Mouse (Mus musculus): ENCODE measurements around the gene Tchp.
A peak's percentile ranks its signal among the peaks of the same experiment; 100 is the strongest.

The Tchp gene

DNA sequence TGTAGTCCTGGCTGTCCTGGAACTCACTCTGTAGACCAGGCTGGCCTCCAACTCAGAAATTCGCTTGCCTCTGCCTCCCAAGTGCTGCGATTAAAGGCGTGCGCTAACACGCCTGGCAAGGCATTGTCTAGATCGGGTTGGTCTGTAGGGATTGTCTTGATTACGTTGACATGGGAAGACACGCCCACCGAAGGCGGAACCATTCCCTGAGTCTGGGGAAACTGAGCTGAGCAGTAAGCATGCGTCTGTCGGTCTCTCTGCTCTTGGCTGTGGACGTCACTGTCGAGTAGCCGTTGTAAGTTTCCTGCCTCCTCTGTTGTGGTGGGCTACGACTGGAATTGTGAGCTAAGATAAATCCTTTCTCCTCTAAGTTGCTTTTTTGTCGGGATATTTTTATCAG is 10.6 kb upstream of the Tchp start:
- DNase-seq (ENCODE audit: low spot score), result no peak

DNA sequence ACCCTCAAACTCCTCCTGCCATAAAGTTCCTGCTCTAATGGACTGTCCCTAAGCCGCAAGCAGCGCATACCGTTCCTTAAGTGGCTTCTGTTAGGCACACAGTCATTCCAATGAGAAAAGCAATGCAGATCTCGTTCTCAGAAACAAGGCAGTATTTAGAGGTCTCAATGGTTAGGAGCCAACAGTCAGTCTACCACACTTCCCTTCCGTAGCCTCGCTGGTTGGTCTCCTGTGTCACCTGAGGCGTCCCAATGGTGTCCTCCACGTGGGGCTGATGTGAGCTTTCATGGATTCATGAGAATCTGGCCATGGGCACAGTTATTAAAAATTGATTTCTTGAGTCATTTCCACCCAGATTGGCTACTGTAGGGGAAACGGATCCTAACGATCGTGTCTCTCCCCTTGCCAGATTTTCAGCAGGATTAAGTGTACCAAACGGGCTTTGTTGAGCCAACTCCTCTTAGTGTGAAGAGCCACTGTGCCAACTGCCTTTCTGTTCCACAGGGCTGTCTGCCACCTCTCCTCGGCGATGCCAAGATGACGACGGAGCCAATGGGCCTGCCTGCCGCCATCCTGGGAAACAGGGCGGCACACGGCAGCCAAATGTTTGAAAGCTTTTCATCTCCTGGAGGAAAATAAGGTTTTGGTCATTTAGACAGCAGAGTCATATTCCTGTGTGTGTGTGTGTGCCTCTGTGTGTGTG is 9.4 kb upstream of the Tchp start:
- DNase-seq (ENCODE audit: low spot score), result no peak

DNA sequence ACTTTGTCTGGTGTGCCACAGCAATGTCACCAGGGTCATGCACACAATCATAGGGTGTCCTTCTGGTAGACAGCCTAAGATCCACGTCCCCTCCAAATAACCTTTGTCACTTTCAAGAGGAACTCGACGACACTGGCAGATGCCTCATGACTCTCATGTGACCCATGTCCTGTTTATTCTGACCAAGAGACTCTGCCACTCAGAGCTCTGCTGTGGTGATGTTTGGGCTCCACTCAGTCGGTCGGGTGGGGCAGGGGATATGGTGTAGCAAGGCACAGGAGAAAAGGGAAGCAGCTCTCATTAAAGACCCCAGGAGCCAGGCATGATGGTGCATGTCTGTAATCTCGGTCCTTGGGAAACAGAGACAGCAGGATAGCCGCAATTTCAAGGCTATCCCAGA is 8.5 kb upstream of the Tchp start:
- no peak for DNase-seq (ENCODE audit: low spot score)

DNA sequence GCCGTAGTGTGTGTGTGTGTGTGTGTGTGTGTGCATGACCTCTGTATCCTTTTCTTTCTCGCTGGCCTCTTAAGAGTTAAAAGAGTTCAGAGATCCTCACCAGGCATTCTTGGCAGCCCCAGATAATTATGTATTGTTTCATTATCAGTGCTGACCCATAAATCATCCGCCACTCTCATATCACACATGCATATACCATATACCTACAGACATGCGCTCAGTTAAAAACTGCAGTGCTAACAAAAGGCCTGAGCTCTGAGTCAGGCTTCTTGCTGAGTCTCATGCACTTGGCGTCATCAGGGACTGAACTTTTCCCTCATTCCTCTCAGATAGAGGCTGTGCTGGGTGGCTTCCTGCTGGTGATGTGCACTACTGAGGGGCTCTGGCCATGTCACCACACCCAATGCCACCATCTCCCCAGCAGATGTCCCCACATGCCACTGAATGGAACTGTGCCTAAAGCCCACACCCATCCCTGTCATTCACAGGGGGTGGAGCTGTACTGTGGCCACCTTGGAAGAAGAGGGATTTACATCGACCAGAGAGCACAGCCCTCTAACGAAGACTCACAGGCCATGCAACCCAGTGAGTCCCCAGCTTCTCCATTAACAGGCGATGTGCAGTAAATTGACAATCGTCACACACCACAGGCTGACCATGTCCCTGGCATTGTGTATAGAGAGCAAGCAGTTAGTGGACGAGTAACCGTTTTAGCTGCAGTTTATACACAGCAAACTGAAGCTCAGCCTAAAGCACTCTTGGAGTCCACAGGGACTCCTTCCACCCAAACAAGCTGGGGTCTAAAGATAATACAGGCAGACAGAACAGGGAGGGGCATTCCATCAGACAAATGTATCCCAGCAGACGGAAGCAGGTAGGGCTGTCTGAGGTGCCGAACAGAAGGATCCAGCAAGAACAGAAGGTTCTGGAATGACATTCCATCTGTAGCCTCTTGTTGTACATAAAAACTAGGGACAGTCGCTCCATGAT is 4.9 kb upstream of the Tchp start:
- peak; percentile 62 for DNase-seq (ENCODE audit: low spot score)

DNA sequence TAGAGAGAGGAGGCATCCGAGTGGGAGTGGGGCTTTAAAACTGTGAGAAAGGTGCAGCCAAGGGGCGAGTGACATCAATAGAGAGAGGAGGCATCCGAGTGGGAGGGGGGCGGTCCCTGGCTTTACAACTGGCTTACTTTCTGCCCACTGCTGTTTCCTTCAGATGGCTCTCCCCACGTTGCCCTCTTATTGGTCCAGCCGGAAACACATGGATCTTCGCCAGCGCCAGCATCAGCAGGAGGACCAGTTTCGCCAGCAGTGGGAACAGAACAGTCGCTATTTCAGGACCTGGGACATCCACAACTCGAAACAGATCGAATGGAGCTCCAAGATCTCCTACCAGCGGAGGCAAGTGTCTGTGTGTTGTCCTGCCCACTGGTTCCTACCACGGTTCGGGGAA is 931 bp downstream of the Tchp start:
- no peak for DNase-seq (ENCODE audit: low spot score)

DNA sequence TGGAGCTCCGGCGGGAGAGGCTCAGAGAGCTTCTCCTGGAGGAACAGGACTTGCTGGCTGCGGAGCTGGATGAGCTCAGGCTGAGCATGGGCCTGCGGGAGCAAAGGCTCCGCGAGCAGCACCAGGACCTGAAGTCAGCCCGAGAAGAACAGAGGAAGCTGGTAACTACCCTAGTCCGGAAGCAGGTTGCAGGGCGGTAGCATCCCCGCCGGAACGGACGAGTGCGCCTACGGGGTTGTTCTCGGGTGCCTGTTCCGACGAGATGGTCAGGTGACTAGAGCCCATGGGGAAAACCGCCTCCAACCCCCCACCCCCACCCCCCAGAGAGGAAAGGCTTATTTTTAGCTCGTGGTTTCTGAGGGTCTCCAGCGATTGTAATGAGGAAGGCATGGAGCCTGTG is 1.8 kb downstream of the Tchp start:
- DNase-seq (ENCODE audit: low spot score), result no peak

DNA sequence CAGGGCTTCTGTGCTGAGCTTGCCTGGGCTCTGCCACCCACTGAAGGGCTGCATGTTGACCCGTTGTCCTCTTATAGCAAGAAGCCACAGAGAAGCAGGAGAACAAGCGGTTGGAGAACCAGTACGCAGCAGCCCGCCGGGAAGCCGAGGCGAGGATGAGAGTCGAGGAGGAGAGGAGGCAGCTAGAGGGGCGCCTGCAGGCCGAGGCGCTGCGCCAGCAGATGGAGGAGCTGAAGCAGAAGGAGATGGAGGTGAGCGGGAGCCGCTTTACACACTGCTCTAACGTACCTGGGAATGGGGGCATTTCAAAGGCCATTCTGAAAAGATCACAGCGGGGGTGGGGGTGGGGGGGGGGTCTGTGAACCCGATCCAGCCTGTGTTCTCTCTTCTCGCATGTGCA is 7.0 kb downstream of the Tchp start:
- DNase-seq (ENCODE audit: low spot score), result no peak

DNA sequence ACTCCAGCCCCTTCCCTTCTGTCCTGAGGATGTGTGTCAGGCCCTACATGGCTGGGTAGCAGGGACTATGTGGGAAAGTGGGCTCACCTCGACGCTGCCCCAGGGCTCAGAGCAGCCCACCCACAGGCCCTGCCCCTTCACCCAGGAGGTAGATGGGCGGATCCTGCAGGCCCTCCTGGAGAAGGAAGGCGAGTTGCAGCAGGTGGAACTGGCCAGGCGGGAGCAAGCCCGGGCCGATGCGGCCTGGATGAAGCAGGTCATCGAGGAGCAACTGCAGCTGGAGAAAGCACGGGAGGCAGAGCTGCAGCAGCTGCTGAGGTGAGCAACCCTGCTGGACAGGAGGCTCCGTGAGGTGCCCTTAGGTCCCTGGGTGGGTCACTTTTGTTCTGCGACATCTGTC is 9.7 kb downstream of the Tchp start:
- no peak for DNase-seq (ENCODE audit: low spot score)

DNA sequence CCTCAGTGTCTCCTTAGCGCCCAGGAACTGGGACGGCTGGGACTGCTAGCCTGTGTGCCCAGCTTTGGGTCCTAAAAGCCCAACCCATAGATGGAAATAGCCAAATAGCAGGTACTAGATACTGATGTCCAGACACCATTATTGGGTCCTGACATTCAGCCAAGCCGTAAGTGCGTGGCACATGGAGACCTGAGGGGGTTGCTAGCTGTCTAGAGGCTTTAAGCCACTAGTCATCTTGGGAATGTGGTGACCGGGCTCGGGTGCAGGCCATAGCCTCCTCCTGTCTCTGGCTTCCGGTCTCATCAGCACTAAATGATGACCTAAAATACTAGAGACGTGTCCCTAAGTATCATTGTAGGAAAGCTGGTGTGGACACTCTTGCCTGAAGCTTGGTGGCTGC is 10.4 kb downstream of the Tchp start:
- no peak for DNase-seq (ENCODE audit: low spot score)

DNA sequence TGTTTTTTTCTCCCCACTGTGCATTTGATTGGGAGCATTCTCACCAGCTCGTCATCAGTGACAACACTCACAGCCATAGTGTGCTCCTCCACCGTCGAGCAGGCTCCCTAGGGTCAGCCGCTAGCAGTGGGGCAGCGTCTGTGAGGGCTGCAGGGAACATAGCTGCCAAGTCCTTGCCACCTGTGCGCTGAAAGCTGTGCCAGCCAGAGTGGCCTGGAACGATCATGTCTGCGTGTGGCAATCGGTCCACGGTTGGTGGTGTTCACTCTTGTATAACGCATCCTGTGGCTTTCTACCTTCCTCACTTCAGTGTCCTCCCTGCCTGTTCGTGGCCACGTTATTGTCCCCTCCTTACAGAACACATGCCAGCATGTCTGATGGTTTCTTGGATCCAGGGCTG is 10.9 kb downstream of the Tchp start:
- no peak for DNase-seq (ENCODE audit: low spot score)

DNA sequence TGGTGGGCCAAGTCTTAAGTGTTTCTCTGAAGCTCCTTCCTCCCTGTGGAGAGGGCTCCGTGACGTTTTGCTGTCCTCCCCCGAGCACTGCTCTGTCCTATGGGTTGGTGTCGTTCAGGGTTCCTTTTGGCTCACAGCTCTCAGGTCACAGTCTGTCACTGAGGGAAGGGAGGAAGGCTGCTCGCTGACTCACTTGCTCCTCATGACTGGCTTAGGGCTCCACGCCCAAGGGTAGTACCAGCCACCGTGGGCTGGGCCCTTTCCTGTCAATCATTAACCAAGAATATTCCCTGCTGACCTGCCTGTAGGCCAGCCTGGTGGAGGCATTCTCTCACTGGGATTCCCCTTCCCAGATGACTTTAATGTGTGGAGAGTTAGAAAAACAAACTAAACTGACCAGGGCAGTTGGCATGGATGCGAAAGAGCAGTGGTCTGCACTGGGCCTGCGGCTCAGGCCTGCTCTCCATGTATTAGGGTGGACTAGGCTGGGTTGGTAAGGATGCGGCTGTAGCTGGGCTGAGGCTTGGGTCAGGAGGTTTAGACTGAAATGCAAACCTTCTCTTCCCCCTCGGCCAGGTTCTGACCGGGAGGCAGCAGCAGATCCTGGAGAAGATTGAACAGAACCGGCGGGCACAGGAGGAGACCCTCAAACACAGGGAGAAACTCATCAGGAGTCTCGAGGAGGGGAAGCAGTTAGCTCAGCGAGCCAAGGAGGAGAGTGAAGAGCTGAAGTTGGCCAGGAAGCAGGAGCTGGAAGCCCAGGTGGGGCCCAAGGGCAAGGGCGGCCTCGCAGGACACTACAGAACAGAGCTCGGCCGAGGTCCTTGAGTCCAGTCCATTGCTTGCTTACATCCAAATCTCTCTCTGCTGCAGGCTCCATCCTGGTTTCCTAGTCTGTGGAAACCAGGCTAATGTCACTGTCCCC is 11.7 kb downstream of the Tchp start:
- no peak for DNase-seq (ENCODE audit: low spot score)

DNA sequence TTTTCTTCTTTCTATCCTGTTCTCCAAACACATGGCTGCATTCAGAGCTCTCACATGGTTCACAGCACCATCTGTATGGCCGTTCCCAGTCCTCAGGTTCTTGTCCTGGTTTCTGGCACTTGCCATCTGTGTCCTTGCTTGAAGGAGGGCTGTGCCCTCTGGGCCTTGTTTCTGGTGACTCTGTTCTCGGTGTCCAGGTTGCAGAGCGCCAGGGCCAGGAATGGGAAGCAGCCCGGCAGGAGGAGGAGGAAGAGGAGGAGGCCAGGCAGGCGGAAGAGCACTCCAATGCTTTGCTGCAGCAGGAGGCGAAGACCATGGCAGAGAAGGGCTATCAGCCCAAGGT is 12.3 kb downstream of the Tchp start:
- DNase-seq (ENCODE audit: low spot score), result no peak

DNA sequence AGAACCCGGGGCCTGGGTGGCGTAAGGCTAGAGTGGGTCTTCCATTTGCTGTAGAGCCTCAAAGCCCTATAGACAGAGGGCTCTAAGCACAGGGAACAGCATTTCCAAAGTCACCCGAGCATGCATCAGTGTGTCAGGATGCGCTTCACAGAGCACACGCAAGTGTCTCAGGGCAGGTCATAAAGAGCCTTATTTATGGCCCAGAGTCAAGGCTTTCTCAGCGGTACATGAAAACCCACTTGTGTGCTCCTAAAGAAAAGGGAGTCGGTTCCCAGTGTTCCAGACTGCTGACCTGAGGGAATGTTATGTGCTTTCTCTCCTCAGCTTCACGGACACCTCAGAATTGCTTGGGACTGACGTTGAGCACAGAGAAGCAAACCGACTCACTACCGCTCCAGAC is 13.2 kb downstream of the Tchp start:
- no peak for DNase-seq (ENCODE audit: low spot score)

DNA sequence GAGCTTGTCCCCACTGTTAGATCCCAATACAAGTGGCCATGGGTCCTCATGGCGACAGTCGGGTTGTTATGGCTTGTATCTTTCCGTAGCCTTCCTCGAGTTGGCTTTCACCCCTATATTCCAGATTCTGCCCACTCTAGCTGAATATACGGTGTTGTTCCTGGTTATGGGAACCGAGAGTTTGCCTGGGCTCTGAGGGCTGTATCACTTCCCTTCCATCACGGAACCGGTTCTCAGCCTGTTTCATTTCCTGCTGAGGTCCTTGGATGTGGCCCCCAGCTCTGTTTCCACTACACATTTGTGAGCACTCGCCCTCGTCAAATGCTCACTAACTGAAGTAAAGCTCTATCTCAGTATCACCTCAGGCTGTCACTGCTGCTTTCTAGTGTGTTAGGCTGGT is 14.4 kb downstream of the Tchp start:
- no peak for DNase-seq (ENCODE audit: low spot score)

DNA sequence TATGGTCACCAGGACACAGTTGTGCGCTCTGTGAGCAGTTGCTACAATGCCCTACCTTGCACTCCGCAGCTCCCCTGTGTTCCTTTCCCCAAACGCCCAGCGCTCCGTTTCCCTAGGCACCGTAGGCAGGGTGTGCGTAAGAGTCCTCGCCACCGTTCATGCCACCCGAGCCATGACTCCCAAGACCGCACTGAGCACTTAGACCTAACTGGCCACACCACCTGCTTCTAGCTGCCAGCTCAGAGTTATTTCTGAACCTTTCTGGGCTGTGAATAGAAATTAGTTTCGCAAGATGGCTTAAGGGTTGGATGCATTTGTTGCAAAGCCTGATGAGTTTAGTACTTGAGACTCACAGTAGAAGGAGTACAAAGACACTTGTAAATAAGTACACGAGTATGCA is 15.3 kb downstream of the Tchp start:
- no peak for DNase-seq (ENCODE audit: low spot score)

DNA sequence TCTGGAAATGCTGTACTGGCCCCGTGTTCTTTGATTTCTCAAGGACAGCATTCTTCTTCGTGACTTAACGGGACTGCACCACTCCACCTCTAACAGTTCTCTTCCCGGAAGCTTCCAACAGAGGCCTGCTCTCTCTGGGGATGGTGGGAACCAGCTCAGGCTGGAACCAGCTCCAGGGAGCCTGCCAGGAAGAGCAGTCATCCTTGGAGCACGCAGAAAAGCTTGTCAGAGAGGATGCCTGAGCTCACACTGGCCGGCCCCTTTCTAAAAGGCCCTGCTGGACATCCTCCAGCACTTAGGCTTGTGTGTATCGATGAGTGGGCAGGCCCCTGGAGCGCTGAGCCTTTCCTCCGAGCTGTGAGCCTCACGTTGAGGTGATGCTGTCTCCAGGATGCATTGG is 20.6 kb downstream of the Tchp start:
- DNase-seq (ENCODE audit: low spot score), result no peak

DNA sequence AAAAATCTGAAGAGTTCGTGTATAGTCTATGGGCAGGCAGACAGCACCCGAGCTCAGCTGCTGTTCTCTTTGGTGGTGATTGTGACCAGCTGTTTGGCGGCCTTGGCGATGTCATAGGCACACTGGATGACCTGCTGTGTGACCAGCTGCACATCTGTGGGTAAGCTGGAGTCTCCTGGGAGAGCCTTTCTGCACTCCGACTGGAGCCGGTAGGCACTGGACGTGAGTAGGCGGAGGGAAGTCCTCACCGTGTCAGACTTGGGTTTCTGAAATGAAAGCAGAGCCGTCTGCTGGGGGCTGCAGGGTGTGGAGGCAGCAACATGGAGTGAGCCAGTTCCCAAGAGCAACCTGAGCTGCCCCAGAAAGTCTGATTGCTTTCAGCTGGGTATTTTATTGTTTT is 22.6 kb downstream of the Tchp start:
- DNase-seq (ENCODE audit: low spot score), result peak; percentile 37

DNA sequence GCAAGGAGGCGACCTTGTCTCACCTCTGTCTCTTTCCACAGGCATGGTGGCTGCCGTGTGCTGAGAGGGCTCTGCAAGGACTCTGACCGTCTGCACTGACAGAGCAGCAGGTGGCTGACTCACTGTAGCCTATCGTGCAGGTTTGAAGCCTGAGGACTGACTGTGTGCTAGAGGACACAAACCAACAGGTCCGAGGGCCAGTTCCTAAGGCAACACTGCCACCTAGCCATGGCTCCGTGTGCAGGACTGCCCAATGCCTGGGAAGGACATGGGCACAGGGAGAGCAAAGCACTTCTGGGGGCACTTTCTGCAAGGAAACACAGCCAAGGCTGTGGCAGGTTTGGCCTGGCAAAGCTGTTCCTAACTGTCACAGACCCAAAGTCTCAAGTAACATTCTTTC is 23.9 kb downstream of the Tchp start:
- no peak for DNase-seq (ENCODE audit: low spot score)

DNA sequence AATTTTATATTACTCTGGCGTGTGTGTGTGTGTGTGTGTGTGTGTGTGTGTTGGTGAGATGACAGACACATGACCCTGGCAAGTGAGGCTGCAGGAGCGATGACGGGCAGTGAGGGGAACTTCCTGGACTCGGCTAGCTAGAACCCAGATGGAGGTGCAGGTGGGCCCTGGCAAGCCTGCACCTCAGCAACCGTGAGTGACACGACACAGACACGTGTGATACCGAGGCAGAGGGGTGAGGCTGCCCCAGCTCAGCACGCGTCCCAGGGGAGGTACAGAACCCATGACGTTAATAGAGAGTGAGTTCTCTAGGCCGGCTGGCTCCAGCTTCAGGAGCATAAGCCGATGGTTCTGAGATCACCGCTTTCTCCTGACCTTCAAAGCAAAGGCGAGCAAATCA is 24.4 kb downstream of the Tchp start:
- no peak for DNase-seq (ENCODE audit: low spot score)

DNA sequence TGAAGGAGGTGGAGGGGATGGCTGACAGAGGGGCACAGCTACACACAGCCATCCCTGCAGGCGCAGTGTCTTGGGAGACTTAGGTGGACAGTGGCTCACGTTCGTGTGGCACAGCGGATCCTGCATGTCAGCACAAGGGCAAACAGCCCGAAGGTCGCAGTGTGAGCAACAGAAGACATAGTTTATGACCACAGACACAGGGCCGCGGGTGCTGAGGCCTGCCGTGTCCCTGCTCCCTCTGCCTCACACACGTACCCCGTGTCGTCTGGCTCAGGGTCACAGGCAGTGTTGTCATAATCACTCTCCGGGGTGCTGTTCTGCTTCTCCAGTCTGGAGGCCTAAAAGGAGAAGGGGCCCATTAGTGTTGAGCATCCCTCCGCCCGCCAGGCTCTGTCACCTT is 26.0 kb downstream of the Tchp start:
- DNase-seq (ENCODE audit: low spot score), result no peak

DNA sequence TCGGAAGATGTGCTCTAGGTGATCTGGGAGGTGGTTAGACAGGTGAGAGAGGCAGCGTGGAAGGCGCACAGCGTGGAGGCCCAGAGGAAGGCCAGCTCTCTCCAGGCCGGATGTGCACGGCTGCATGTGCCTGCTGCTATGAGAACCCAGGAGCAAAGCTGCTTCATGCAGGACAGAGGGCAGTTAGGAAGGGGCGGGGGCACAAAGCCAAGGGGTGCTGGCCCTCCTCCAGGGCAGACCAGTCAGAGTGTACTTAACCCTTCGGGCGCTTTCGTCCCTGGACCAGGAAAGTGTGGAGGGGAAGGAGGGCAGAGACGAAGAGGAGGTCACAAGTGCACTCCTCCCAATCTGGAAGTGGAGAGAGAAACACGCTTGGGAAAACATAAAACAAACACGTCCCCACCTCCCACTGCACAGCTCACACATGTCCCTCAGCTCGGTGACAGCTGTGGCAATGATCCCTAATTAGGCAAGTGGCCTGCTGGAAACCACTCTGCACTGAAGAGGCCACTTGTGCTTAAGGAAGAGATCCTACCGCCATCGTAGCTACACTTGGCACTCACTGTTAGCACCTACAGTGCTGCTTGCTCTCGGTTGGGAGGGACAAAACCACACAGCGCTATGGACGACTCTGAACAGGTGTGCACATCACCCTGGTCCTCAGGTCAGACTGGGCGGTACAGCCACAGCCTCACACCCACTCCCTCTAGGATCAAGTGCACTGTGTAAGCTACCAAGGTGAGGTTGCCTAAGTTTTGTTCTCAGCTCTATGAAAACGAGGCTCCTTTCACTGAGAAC is 29.7 kb downstream of the Tchp start:
- DNase-seq (ENCODE audit: low spot score), result no peak

Measured in embryo, embryonic 10 days (tissue).